Mouse (Mus musculus) adrenal gland (tissue): Measurements from ENCODE around the gene Jade1.

Source experiments
- intact Hi-C: fragments of 180-260 bp; cut with DNase I; formaldehyde crosslinking; loops from one replicate; pipeline ENCODE4 v1.15.1; 2025
- long read RNA-seq, 2 experiments: library from polyadenylated mRNA; unstranded; transcript quantifications; one replicate each; pipeline ENCODE4 v2.0.0; 2020; ENCODE audit warnings: borderline replicate concordance in 1 of 2; ENCODE audit not compliant: insufficient replicate concordance in 1 of 2

Gene Jade1
- long read RNA-seq, experiment 1, full-length matches to known transcripts: 3 of 12 reads
- long read RNA-seq, experiment 1, partial matches to known transcripts: 1 of 12 reads
- long read RNA-seq, experiment 1, other reads (novel, unspliced or antisense): 8 of 12 reads
- long read RNA-seq, experiment 2, full-length matches to known transcripts: 11 of 27 reads
- long read RNA-seq, experiment 2, partial matches to known transcripts: 4 of 27 reads
- long read RNA-seq, experiment 2, other reads (novel, unspliced or antisense): 12 of 27 reads

GRCm38 (mm10) chr3:41555491-41556381, at the start of gene Jade1:
Jade1 (plus strand) TSS chr3:41555731.
- intact Hi-C loops: no loop called here

DNA sequence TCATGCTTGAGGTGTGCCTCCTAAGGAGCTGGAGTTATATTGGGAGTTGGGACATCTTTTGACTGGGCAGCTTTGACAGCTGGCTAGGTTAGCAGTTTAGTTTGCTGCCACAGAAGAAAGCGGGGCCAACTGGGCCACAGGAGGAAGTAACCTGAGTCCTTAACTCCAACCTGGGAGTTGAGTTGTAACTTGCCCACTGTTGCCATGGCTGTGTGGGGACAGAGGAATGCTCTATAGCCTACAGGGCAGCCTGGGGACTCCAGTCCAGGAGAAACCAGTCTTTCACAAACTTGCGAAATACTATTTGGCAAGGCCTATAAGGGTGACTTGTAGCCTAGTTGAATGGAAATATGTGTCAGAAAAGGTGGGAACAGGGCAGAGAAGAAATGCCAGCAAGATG, 46.1 kb upstream of the Jade1 start:
- intact Hi-C loops: no loop called here

DNA sequence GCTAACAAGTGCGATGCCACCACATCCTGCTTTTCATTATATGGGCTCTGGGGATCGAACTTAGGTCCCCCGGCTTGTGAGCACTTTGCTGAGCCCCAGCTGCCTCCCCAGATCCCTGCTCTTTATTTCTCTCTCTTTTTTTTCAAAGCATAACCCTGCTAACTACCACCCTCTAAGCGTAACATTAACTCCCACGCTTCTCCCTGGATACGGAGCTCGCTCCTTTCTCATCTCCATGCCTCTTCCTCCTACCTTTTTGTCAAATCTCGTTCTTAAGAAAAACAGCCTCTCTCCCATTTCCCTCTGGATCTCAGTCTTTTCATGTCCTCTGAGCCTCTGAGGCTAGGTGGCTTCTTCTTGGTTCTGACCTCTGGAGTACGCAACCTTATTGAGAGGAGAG, 45.3 kb upstream of the Jade1 start:
- intact Hi-C loops: no loop called here

DNA sequence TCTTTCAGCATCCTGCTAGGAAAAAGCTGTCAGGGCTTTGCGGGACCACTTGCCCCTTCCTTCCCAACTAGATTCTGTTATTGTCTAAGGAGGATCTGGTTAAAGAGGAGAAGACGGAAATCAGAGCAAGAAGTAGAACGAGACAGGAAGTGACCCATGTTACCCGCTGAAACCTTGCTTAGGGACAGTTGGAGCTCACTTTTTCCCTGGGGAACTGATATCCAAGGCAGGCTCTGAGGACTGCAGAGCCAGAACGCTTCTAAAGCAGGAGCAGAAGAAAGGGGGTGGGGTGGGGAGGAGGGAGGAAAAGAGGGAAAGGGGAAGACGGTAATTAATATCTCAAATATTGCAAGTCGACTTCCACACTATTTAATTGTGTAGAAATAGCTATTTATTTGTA, 44.8 kb upstream of the Jade1 start:
- intact Hi-C loops: no loop called here

DNA sequence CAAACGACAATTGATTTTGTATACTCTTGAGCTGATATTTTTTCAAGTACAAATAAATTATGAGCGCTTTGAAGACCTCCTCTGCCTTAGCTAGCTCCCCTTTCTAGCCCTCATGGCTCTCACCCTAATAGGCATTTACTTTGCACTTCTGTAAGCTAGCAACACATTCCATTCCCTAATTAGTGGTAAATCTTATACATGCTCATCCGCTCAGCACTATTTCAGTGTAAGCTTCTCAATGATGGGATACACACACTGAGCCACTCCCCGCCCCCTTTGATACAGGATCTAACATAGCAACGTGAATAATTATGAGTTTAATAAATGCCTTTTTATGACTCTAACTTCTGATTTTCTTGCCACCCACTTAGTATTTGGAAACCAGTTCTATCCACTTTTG, 41.5 kb upstream of the Jade1 start:
- intact Hi-C loops: no loop called here

DNA sequence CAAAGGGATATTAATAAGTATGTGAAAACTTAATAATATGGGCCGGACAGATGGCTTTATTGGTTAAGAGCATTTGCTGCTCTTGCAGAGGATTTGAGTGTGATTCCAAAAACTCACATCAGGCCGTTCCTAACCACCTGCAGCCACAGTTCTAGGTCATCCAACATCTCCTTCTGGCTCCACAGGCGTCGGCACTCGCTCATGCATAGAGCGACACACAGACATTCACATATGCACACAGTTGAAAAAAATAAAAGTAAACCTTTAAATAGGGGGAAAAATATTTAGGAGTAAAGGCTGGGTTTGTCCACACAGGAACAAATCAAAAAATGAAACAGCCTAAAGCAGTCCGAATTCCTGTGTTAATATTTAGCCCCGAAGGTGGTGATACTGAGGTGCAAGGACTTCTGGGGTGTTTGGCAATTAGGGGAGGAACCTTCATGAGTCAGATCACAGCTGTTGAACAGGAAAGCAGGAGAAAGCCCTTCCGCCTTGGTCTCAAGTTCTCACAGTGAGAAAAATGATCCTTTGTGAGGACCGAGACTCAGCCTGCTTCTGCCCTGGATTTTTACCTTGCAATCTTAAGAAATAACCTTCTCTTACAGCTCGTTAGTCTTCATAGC, 40.7 kb upstream of the Jade1 start:
- intact Hi-C loops: no loop called here

DNA sequence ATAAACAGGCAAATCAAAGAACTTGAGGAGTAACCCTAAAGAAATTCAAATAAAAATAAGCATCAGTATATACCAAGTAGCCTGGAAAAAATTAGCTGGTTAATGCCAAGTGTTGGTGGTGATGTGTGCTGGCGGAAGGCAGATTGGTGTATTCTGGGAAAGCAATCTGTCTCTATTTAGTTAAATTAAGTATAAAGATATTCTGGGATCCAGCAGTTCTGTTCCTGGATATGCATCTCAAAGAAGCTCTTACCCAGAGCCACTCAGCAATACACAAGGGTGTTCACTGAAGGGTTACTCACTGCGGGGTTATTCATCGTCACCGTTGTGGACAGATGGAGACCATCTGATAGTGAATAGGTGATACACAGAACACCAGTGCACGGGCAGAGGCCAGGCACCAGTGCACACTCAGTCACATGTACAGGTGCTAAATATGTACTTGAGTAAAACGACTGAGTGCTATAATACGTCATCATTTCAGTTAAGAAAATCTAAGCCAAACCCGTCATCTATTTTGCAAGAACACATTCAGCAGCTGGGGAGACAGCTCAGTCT, 38.5 kb upstream of the Jade1 start:
- intact Hi-C loops: no loop called here

- intact Hi-C loops: no loop called here
Observed at GRCm38 (mm10) chr3:41520925-41521324, 34.6 kb upstream of the Jade1 start.

DNA sequence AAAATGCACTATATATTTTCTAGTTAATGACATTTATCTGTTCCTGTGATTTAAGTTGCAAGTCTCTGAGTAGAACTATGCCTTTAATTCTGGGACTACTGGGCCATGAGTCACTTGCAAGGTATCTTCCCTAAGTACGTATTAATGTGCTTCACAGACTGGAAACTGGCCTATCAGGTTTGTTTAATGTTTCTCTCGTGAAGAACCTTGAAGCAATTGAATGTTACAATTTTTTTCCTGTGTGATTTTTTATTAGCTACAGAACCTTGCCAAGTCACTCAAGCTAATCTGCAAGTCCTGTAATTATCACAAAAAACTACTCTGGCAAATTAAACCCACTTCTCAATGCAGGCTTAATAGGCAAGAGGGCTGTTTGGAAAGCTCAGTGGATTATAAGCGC, 33.8 kb upstream of the Jade1 start:
- intact Hi-C loops: no loop called here

GRCm38 (mm10) chr3:41522226-41523005, 33.1 kb upstream of the Jade1 start:
- intact Hi-C loops: no loop called here

DNA sequence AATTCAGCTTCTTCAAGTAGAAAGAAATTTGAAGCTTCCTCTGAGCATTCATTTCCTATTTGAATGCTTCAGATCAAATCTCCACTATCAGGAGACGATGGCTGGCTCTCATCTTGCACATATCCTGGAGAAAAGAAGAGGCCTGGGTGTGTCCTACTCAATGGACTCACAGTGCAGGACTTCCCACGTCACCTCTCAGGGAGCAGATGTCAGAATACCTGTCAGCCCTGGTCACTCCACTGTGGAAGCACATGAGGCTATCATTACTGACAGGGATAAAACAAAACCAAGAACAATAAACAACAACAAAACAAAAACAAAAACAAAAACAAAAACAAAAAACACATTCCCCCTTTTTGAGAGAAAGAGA, 32.5 kb upstream of the Jade1 start:
- intact Hi-C loops: no loop called here

- intact Hi-C loops: no loop called here
Observed at GRCm38 (mm10) chr3:41523460-41523859, 32.1 kb upstream of the Jade1 start.

GRCm38 (mm10) chr3:41528291-41528969, 27.1 kb upstream of the Jade1 start:
- intact Hi-C loops: no loop called here

GRCm38 (mm10) chr3:41530156-41530555, 25.4 kb upstream of the Jade1 start:
- intact Hi-C loops: no loop called here

- intact Hi-C loops: no loop called here
Observed at GRCm38 (mm10) chr3:41531541-41531940, 24.0 kb upstream of the Jade1 start.

- intact Hi-C loops: no loop called here
Observed at GRCm38 (mm10) chr3:41532109-41532508, 23.4 kb upstream of the Jade1 start.

GRCm38 (mm10) chr3:41533660-41534059, 21.9 kb upstream of the Jade1 start:
- intact Hi-C loops: no loop called here

GRCm38 (mm10) chr3:41537957-41538356, 17.6 kb upstream of the Jade1 start:
- intact Hi-C loops: no loop called here

- intact Hi-C loops: no loop called here
Observed at GRCm38 (mm10) chr3:41541313-41541712, 14.2 kb upstream of the Jade1 start.

DNA sequence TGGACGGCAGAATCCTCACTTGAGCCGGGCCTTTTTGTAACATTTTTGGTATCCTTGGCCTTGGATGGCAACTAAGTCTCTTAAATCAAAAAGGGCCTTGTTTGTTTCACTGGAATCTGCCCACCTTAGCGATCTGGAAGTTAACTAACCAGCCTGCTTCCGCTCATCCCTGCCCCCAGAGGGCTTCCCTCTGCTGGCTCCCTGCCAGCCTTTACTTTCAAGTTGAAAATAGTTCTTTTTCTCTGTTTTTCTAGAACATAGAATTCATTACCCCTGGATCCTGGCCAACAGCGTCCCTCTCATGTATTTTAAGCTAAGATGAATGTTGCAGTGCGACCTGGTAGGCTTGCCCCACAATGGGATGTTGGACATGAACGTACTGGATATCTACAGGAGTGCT, 11.1 kb upstream of the Jade1 start:
- intact Hi-C loops: no loop called here

GRCm38 (mm10) chr3:41547289-41547688, 8.2 kb upstream of the Jade1 start:
- intact Hi-C loops: no loop called here
